Mouse (Mus musculus): ENCODE results near the gene Evi5. TPM values are rescaled to one million over a fixed set of nuclear protein-coding genes. Genes with fewer than 3 reads are reported as not detected.

The Evi5 gene
- total and polyA plus RNA-seq, 3 experiments = 4.6 to 8.4 TPM; not detected in 1

DNA sequence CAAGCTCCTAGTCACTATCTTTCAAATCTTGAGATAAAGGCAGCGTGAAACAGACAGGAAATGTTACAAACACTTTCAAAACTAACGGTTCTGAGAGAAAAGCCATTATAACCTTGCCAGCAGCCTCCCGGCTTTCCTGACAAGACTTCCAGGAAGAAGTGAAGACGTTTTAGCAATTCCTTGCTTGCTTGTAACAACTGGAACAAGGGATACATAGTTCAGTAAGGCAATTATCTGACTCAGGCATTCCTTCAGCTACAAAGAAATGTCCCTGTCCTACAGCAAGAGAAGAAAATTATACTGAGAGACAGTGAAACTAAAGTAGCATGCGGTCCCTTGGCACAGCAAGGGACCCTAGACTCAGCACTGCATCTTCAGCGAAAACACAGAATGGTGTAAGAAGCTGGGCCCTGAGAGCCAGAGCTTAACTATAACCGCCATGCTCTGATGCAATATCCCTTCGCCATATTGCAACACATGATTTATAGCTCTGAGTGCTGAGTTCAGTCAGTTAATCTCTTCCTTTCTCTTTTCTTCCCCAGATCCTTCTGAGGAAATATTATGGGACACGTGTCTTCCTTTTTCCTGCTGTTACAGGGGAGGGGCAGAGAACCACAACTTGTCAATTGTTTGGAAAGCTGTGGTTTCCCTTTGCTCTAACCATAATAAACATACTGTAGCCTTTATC, 125.5 kb downstream of the Evi5 start (continued):
- TF ChIP-seq ZKSCAN1 (IDR thresholded peaks at IDR 0.05; ENCODE audit: low read depth, low read length) (no peak), UBTF (IDR thresholded peaks at IDR 0.05; ENCODE audit: borderline replicate concordance, insufficient read depth, low read depth, low read length) (no peak), USF1 (IDR thresholded peaks at IDR 0.05; ENCODE audit: low read depth, low read length) (peak; percentile 80; the same call in 1 of the 2 replicates)

DNA sequence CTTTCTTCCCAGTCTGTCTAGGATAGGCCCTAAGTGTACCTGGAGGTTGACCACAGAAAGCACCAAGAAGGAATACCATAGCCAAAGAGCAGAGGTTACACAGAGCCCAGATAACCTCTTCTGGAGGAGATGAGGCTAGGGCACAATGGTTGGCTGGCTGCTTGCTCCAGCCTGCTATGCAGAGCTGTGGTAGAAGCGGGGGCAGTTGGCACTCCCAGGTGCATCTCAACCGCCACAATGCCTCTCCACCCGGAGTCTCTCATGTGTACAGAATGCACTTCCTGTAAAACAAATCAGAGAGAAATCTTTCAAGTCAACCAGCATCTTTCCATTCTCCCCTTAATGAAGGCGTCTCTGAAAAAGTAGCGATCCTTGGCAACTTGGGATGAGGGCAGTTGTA, 135.9 kb downstream of the Evi5 start:
- no peak for DNase-seq (ENCODE audit: low read depth, low spot score)
- Histone ChIP-seq H3K4me1 (ENCODE audit: control insufficient read depth in 1 of 2, insufficient read depth in 2 of 2, low read length in 2 of 2) (no peaks in the 10 kb centered on the region), H3K27me3 (ENCODE audit: control insufficient read depth in 1 of 2, insufficient read depth in 2 of 2, low read length in 2 of 2) (no peaks in the 10 kb centered on the region)

DNA sequence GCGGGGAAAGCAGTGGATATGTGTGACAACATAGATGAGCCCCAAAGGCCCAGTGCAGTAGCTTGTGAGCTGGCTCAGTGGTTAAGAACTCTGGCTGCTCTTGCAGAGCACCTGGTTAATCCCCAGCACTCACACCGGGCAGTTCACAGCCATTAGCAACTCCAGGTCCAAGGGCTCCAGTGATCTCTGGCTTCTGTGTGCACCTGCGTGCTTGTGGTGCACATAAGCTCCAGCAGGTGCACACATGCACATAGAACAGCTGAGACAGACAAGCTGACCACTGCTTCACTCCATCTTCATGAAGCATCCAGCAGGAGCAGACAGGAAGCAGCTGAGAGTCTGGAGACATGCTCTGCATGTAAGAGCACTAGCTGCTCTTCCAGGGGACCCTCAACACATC, 136.6 kb downstream of the Evi5 start:
- Histone ChIP-seq H3K27me3 (ENCODE audit: control insufficient read depth in 1 of 2, insufficient read depth in 2 of 2, low read length in 2 of 2) (no peaks in the 10 kb centered on the region), H3K4me3 (ENCODE audit: control insufficient read depth in 1 of 2, insufficient read depth in 1 of 2, low read depth in 2 of 2, low read length in 2 of 2) (no peak overlapping the region), H3K27ac (ENCODE audit: control insufficient read depth, low read depth, low read length) (no peak overlapping the region), H3K79me2 (ENCODE audit: control insufficient read depth, insufficient read depth, low read length, poor library complexity) (no peaks in the 10 kb centered on the region), H3K9ac (ENCODE audit: control insufficient read depth, low read depth, low read length, poor library complexity, severe bottlenecking) (no peak overlapping the region), H3K36me3 (ENCODE audit: control insufficient read depth in 1 of 2, insufficient read depth in 2 of 2, low read length in 2 of 2) (no peaks in the 10 kb centered on the region), H3K4me1 (ENCODE audit: control insufficient read depth in 1 of 2, insufficient read depth in 2 of 2, low read length in 2 of 2) (no peaks in the 10 kb centered on the region), H3K9me3 (replicated peaks; ENCODE audit: insufficient read depth, low read length) (no peaks in the 10 kb centered on the region)
- TF ChIP-seq CHD2 (IDR thresholded peaks at IDR 0.05; ENCODE audit: low read length) (no peak), USF1 (IDR thresholded peaks at IDR 0.05; ENCODE audit: low read depth, low read length) (no peak)
- DNase-seq (ENCODE audit: low read depth, low spot score) = no peak

More for the DNA sequence above, 135.9 kb downstream of the Evi5 start:
- Histone ChIP-seq H3K4me3 (ENCODE audit: control insufficient read depth in 1 of 2, insufficient read depth in 1 of 2, low read depth in 2 of 2, low read length in 2 of 2) (no peak overlapping the region), H3K9ac (ENCODE audit: control insufficient read depth, low read depth, low read length, poor library complexity, severe bottlenecking) (no peak overlapping the region), H3K27ac (ENCODE audit: control insufficient read depth, low read depth, low read length) (no peak overlapping the region), H3K79me2 (ENCODE audit: control insufficient read depth, insufficient read depth, low read length, poor library complexity) (no peaks in the 10 kb centered on the region), H3K9me3 (replicated peaks; ENCODE audit: insufficient read depth, low read length) (no peaks in the 10 kb centered on the region), H3K36me3 (ENCODE audit: control insufficient read depth in 1 of 2, insufficient read depth in 2 of 2, low read length in 2 of 2) (no peaks in the 10 kb centered on the region)
- TF ChIP-seq NRF1 (IDR thresholded peaks at IDR 0.05; ENCODE audit: insufficient read depth, low read depth, low read length, poor library complexity, severe bottlenecking) = no peak
- TF ChIP-seq JUND (IDR thresholded peaks at IDR 0.05; ENCODE audit: low read depth, low read length) = no peak
- no peak for TF ChIP-seq POLR2A (IDR thresholded peaks at IDR 0.05; ENCODE audit: control insufficient read depth in 1 of 2, insufficient read depth in 1 of 2, low read depth in 1 of 2, low read length in 2 of 2, poor library complexity in 1 of 2)
- no peak for TF ChIP-seq ZKSCAN1 (IDR thresholded peaks at IDR 0.05; ENCODE audit: low read depth, low read length)
- TF ChIP-seq HCFC1 (IDR thresholded peaks at IDR 0.05; ENCODE audit: low read depth, low read length) = no peak
- TF ChIP-seq RCOR1 (IDR thresholded peaks at IDR 0.05; ENCODE audit: low read depth, low read length) = no peak
- TF ChIP-seq BHLHE40 (IDR thresholded peaks at IDR 0.05; ENCODE audit: borderline replicate concordance, low read depth, low read length) = no peak
- no peak for TF ChIP-seq ELF1 (IDR thresholded peaks at IDR 0.05; ENCODE audit: low read depth, low read length)
- TF ChIP-seq CHD2 (IDR thresholded peaks at IDR 0.05; ENCODE audit: low read length) = no peak
- no peak for TF ChIP-seq MYC (IDR thresholded peaks at IDR 0.05; ENCODE audit: low read depth, low read length)
- no peak for TF ChIP-seq POLR2AphosphoS5 (IDR thresholded peaks at IDR 0.05; ENCODE audit: borderline replicate concordance, low read depth, low read length)
- no peak for TF ChIP-seq KAT2A (conservative IDR thresholded peaks at IDR 0.05; ENCODE audit: low read depth, low read length)

All from MEL (cell line).